Mouse (Mus musculus) cortical plate, adult 2 months (tissue): ENCODE results near the gene Mxi1. TPM values are rescaled to one million over a fixed set of nuclear protein-coding genes. Genes with fewer than 3 reads are reported as not detected.
"Not testable (repeated sequence)": the region's sequence is repeated elsewhere in the genome, so short reads cannot be mapped to it uniquely, and the experiment has no call there.

Experiments used
- H3K27ac ChIP-seq: fragments of 200-500 bp; 2 replicates; pipeline ENCODE4 v1.5.1; 2012; ENCODE audit warnings: low read length, control low read depth, inconsistent platforms; ENCODE audit not compliant: insufficient read depth
- H3K4me1 ChIP-seq: fragments of 200-500 bp; 2 replicates; pipeline ENCODE4 v1.6.1; 2011; ENCODE audit warnings: low read length; ENCODE audit not compliant: control insufficient read depth, insufficient read depth
- H3K4me3 ChIP-seq: fragments of 200-500 bp; 2 replicates; pipeline ENCODE4 v1.5.1; 2011; ENCODE audit warnings: mild to moderate bottlenecking, low read length, control low read depth; ENCODE audit not compliant: insufficient read depth
- CTCF ChIP-seq: fragments of 200-500 bp; IDR thresholded peaks from 2 replicates; pipeline ENCODE4 v1.5.1; 2011; ENCODE audit warnings: mild to moderate bottlenecking, control low read depth, low read length; ENCODE audit not compliant: insufficient read depth; ENCODE audit errors: extremely low read depth
- POLR2A ChIP-seq: fragments of 200-500 bp; IDR thresholded peaks from 2 replicates; pipeline ENCODE4 v1.6.1; 2011; ENCODE audit warnings: mild to moderate bottlenecking, low read length, control low read depth; ENCODE audit not compliant: insufficient read depth; ENCODE audit errors: extremely low read depth
- polyA plus RNA-seq: library from polyadenylated mRNA; depleted of rRNA; stranded (reverse); fragments of >200 nt; gene quantifications from 2 replicates; pipeline ENCODE4 v1.2.3, GENCODE M21; 2012

Mxi1 gene
- polyA plus RNA-seq, 1 experiment = 81.0 TPM

GRCm38 (mm10) chr19:53392781-53393343 is 82.5 kb downstream of the Mxi1 start:
- Histone ChIP-seq H3K4me3 (no peak overlapping the region), H3K27ac (no peak overlapping the region), H3K4me1 (no peaks in the 10 kb centered on the region)
- TF ChIP-seq POLR2A (no peak), CTCF (no peak)

GRCm38 (mm10) chr19:53393646-53394045 is 83.3 kb downstream of the Mxi1 start:
- H3K4me3 ChIP-seq = no peak overlapping the region
- H3K27ac ChIP-seq = no peak overlapping the region
- H3K4me1 ChIP-seq = no peaks in the 10 kb centered on the region
- TF ChIP-seq POLR2A = no peak
- no peak for TF ChIP-seq CTCF

GRCm38 (mm10) chr19:53394552-53394951 is 84.2 kb downstream of the Mxi1 start:
- Histone ChIP-seq H3K27ac (no peak overlapping the region), H3K4me1 (no peaks in the 10 kb centered on the region), H3K4me3 (no peak overlapping the region)
- TF ChIP-seq CTCF (peak; percentile 15; the same call in 1 of the 2 replicates), POLR2A (no peak)

- not testable (repeated sequence) for H3K4me3 ChIP-seq, H3K4me1 ChIP-seq, H3K27ac ChIP-seq
Measured at GRCm38 (mm10) chr19:53394956-53395355, 84.6 kb downstream of the Mxi1 start.

- not testable (repeated sequence) for H3K4me1 ChIP-seq, H3K4me3 ChIP-seq, H3K27ac ChIP-seq
Measured at GRCm38 (mm10) chr19:53395805-53396204, 85.5 kb downstream of the Mxi1 start.

GRCm38 (mm10) chr19:53397451-53398233 is 87.3 kb downstream of the Mxi1 start:
- Histone ChIP-seq H3K4me3 (no peak overlapping the region), H3K4me1 (no peaks in the 10 kb centered on the region), H3K27ac (no peak overlapping the region)
- TF ChIP-seq POLR2A (no peak), CTCF (no peak)

- Histone ChIP-seq H3K27ac (no peak overlapping the region), H3K4me1 (no peaks in the 10 kb centered on the region), H3K4me3 (no peak overlapping the region)
- TF ChIP-seq POLR2A (no peak), CTCF (no peak)
Measured at GRCm38 (mm10) chr19:53399213-53399612, 88.9 kb downstream of the Mxi1 start.

GRCm38 (mm10) chr19:53400332-53401110 is 90.2 kb downstream of the Mxi1 start:
- no peak for TF ChIP-seq CTCF
- TF ChIP-seq POLR2A = no peak
- H3K4me1 ChIP-seq = no peaks in the 10 kb centered on the region

GRCm38 (mm10) chr19:53402741-53403432 is 92.6 kb downstream of the Mxi1 start:
- no peak overlapping the region for H3K4me3 ChIP-seq
- no peak for TF ChIP-seq POLR2A
- 0 out of 2 replicates have a peak, but pooled peaks have one; percentile 7 for TF ChIP-seq CTCF
- H3K4me1 ChIP-seq = no peaks in the 10 kb centered on the region
- no peak overlapping the region for H3K27ac ChIP-seq

More at GRCm38 (mm10) chr19:53400332-53401110, 90.2 kb downstream of the Mxi1 start:
- H3K4me3 ChIP-seq = no peak overlapping the region
- no peak overlapping the region for H3K27ac ChIP-seq
